Mouse (Mus musculus) bone marrow, adult 2 months (tissue): ENCODE measurements around the gene Mecom. TPM values are rescaled to one million over a fixed set of nuclear protein-coding genes. Genes with fewer than 3 reads are reported as not detected.

Experiments used
- H3K27ac ChIP-seq: fragments of 200-500 bp; 2 replicates; pipeline ENCODE4 v1.5.1; 2012; ENCODE audit warnings: low read depth, mild to moderate bottlenecking, control low read depth, inconsistent platforms, low read length; ENCODE audit not compliant: control insufficient read depth, poor library complexity, insufficient read depth
- H3K4me1 ChIP-seq: fragments of 200-500 bp; 2 replicates; pipeline ENCODE4 v1.6.1; 2011; ENCODE audit warnings: low read length; ENCODE audit not compliant: control insufficient read depth, insufficient read depth
- H3K4me3 ChIP-seq: fragments of 200-500 bp; replicated peaks from 2 replicates; pipeline ENCODE3; 2011; ENCODE audit warnings: mild to moderate bottlenecking, low read depth, low read length, control low read depth; ENCODE audit not compliant: control insufficient read depth
- CTCF ChIP-seq: fragments of 200-500 bp; IDR thresholded peaks from 2 replicates; pipeline ENCODE4 v1.5.1; 2011; ENCODE audit warnings: low read length, control low read depth; ENCODE audit not compliant: control insufficient read depth, insufficient read depth
- POLR2A ChIP-seq: fragments of 200-500 bp; IDR thresholded peaks from 2 replicates; pipeline ENCODE4 v1.6.1; 2011; ENCODE audit warnings: low read depth, mild to moderate bottlenecking, control low read depth, low read length, borderline replicate concordance; ENCODE audit not compliant: control insufficient read depth
- WGBS: fragments of 180-500 bp; shearing (Covaris S2); methylation state at CpG from one replicate; pipeline ENCODE4 v1.1.7; 2018; 5-methylcytosine and 5-hydroxymethylcytosine counted together
- polyA plus RNA-seq: library from polyadenylated mRNA; stranded (reverse); fragments of >200 nt; gene quantifications from 2 replicates; pipeline ENCODE4 v1.2.4, GENCODE M21; 2011; ENCODE audit warnings: low replicate concordance; ENCODE audit not compliant: missing spikeins, insufficient read depth, insufficient read length

The Mecom gene
- polyA plus RNA-seq, 1 experiment, result 0.70 TPM

GRCm38 (mm10) chr3:30106481-30106880 is 441.3 kb downstream of the Mecom start:
- WGBS, result 59% methylated on average over 18 of the region's 18 CpGs
- H3K27ac ChIP-seq, result no peak overlapping the region
- no peak overlapping the region for H3K4me3 ChIP-seq
- no peaks in the 10 kb centered on the region for H3K4me1 ChIP-seq
- no peak for TF ChIP-seq CTCF
- TF ChIP-seq POLR2A, result no peak

GRCm38 (mm10) chr3:30105859-30106258 is 441.9 kb downstream of the Mecom start:
- 27% methylated on average over 1 of the region's 1 CpGs for WGBS

GRCm38 (mm10) chr3:30105194-30105823 is 442.5 kb downstream of the Mecom start:
- no peaks in the 10 kb centered on the region for H3K4me1 ChIP-seq
- TF ChIP-seq POLR2A, result no peak
- no peak for TF ChIP-seq CTCF
- 4% methylated on average over 15 of the region's 15 CpGs for WGBS
- H3K27ac ChIP-seq, result no peak overlapping the region
- no peak overlapping the region for H3K4me3 ChIP-seq

More at GRCm38 (mm10) chr3:30105859-30106258, 441.9 kb downstream of the Mecom start:
- Histone ChIP-seq H3K4me3 (no peak overlapping the region), H3K4me1 (no peaks in the 10 kb centered on the region), H3K27ac (no peak overlapping the region)
- TF ChIP-seq POLR2A, result no peak
- TF ChIP-seq CTCF, result no peak

- TF ChIP-seq POLR2A (no peak), CTCF (no peak)
- 47% methylated on average over 4 of the region's 4 CpGs for WGBS
- no peak overlapping the region for H3K4me3 ChIP-seq
- H3K27ac ChIP-seq, result no peak overlapping the region
- H3K4me1 ChIP-seq, result no peaks in the 10 kb centered on the region
Measured at GRCm38 (mm10) chr3:30104515-30105098, 443.2 kb downstream of the Mecom start.

- Histone ChIP-seq H3K4me1 (no peaks in the 10 kb centered on the region), H3K27ac (no peak overlapping the region), H3K4me3 (no peak overlapping the region)
- WGBS, result 77% methylated on average over 4 of the region's 4 CpGs
- TF ChIP-seq CTCF (no peak), POLR2A (no peak)
Measured at GRCm38 (mm10) chr3:30101146-30101545, 446.7 kb downstream of the Mecom start.

- TF ChIP-seq POLR2A (no peak), CTCF (no peak)
- 51% methylated on average over 3 of the region's 3 CpGs for WGBS
- H3K4me1 ChIP-seq, result no peaks in the 10 kb centered on the region
- H3K4me3 ChIP-seq, result no peak overlapping the region
- no peak overlapping the region for H3K27ac ChIP-seq
Measured at GRCm38 (mm10) chr3:30097713-30098112, 450.1 kb downstream of the Mecom start.

- H3K4me1 ChIP-seq, result no peaks in the 10 kb centered on the region
- TF ChIP-seq POLR2A (no peak), CTCF (no peak)
- no peak overlapping the region for H3K4me3 ChIP-seq
- WGBS, result 26% methylated on average over 4 of the region's 4 CpGs
- no peak overlapping the region for H3K27ac ChIP-seq
Measured at GRCm38 (mm10) chr3:30097129-30097528, 450.7 kb downstream of the Mecom start.

GRCm38 (mm10) chr3:30093005-30093404 is 454.8 kb downstream of the Mecom start:
- WGBS, result 71% methylated on average over 1 of the region's 1 CpGs
- H3K27ac ChIP-seq, result no peak overlapping the region
- no peak overlapping the region for H3K4me3 ChIP-seq
- H3K4me1 ChIP-seq, result no peaks in the 10 kb centered on the region
- TF ChIP-seq POLR2A (no peak), CTCF (no peak)
